Mouse (Mus musculus): Measurements from ENCODE around the gene Olfr1126. TPM values are rescaled to one million over a fixed set of nuclear protein-coding genes. Genes with fewer than 3 reads are reported as not detected.
"Not testable (repeated sequence)": the region's sequence is repeated elsewhere in the genome, so short reads cannot be mapped to it uniquely, and the experiment has no call there.

Gene Olfr1126
- polyA plus RNA-seq (2017; shearing (Covaris generic)) = not detected

DNA sequence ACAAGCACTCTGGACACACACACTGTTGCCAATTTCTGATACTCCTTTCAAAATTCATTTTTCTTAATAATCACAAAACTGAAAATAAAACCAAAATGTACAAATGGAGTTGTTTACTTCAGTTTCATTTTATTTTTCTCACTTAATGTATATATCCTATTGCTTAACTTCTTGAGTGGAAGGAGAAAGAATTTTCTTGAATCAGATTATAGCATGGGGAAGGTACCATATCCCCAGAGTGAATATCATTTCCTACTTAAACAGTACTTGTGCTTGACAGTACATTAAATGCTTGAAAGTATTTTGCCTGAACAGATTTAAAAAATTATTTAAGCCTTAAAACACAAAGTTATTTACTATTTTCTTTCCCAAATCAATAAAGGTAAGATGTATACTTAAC is at the start of gene Olfr1126:
Gene Olfr1126 (plus strand): TSS at position 301 of the 400 bp plus-strand sequence.
- no peak for ATAC-seq

DNA sequence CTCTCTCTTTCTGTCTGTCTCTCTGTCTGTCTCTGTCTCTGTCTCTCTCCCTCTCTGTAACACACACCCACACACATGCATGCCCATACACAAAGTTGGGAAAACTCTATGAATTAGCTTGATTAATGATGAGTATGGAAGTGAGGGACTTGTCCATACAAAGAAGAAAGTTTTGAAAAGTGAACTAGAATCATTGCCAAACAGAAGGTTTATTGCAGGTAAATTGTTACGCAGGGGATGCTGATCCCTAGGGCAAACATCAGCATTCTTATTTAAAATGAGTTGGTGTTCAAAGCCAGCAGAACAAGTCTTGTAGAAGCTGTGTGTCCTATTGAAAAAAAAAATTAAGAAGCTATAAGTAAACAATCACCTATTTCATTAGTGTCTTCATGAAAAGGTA is 37.4 kb upstream of the Olfr1126 start, which contains the start of gene Olfr1123:
Gene Olfr1123 (plus strand): TSS at position 301 of the 400 bp plus-strand sequence.
- ATAC-seq = no peak

DNA sequence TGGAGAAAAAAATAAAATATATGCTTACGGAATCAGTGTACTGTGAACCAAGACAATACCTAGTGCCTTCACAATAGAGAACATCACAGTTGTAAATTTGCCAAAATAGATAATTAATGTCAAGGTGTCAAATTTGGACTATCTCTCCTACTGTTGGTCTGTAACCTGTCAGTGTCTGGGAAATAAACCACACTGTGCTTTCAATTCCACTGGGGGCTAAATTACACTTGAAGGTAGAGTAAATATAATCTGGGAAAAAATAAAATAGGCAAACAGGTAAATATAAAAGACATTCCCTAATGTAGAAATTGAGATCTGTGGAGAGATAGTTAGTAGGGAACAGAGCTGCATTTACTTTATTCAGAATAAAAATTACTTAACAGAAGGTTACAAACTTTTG is 23.8 kb upstream of the Olfr1126 start, which contains the start of gene Olfr1124:
Gene Olfr1124 (plus strand): TSS at position 301 of the 400 bp plus-strand sequence.
- ATAC-seq = no peak

DNA sequence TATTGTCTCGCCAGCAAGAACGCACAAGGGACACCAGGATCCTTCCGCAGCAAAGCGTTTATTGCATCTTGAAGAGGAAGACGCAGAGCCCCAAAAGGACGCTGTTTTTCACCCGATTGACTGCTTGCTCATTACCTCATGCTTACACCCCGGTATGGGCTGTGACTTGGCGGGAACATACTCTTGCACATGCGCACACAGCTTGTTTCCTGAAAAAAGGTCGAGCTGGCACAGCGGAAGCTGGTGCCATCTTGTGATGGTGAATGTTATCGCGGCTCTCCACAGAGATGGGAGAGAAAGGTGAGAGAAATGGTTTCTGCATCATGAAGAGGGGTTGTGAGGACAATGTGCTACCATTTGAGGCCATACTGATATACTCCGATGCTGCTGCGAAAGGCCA is 16.0 kb upstream of the Olfr1126 start:
- ATAC-seq = no peak

DNA sequence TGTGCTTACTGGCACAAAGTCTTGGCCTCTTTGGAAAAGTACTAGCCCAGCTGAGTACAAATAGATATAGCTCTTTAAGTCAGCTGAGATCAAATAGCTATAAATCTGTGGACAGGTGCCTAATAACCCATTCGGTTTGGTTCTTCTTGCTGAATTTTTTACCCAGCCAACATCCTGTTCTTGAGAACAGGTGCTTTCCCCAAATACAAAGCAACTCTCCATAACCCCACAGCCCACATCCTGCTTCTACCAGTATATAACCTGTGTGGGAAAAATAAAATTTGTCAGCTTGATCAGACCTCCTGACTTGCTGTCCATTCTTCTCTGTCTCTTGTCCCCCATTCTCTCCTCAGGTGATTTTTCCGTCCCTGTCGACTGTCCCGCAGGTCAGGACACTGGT is 8.0 kb downstream of the Olfr1126 start:
- peak; percentile 28 for ATAC-seq

DNA sequence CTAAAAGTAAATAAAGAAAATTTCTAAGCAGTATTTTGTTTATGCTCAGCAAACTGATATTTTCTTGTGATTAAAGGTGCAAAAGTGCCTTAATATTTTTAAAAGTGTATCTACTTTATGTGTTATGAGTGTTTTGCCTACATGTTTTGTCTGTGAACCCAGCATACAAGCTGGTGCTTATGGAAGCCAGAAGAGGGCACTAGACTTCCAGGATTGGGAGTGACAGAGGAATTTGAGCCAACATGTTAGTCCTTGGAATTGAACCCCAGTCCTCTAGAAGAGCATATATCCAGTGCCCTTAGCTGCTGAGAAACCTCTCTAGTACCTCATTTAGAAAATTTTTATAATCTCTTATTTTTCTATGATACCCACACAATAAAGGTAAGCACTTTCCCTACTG is 26.4 kb downstream of the Olfr1126 start:
- ATAC-seq = no peak

DNA sequence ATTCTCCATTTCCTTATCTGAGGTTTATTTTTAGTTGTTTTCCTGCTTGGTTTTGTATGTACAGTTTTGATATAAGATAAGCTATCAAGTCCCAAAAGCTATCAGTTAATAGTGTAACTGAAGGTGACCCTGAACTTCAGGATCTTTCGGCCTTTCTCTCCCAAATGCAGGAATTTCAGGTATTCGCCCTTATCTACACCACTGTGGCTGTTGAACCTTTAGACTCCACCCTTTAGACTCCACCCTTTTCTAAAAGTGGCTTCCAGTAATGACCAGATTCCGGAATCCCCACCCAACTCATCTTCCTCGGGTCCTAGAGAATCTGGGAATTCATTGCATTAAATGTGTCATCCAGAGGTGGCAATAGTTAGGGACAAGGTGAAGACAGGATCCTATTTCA is 27.4 kb downstream of the Olfr1126 start:
- no peak for ATAC-seq

DNA sequence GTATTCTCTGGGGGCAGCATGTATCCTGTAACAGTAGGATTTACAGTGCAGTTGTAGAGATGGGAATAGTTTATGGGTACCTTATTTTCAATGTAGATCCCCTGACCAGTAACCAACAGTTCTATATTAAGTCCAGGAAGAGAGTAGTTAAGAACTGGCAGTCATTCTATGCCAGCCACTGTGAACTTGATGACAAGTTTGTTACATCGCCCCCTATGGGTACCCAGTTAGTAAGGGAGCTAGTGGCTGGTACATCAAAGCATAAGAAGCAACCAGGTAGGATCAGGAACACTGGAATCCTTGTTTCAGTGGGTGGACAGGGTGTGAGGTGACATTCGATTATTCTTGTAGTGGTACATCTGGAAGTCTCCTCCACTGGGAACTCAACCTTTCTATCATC is 28.5 kb downstream of the Olfr1126 start:
- no peak for ATAC-seq

DNA sequence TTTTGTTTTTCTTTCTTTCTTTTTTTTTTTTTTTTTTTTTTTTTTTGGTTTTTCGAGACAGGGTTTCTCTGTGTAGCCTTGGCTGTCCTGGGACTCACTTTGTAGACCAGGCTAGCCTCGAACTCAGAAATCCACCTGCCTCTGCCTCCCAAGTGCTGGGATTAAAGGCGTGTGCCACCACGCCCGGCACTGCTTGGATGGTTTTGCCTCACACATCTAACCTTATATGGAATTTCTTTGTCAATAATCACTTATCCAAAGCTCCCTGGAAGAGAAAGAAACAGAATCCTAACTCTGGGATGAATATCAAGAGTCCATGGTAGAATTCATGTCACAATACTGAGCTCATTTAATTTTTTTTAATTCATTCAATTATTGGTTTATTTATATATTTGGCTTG is 43.2 kb downstream of the Olfr1126 start, which contains the start of gene Pramel7:
Gene Pramel7 (minus strand): TSS at position 101 of the 400 bp plus-strand sequence.
- not testable (repeated sequence) for ATAC-seq

DNA sequence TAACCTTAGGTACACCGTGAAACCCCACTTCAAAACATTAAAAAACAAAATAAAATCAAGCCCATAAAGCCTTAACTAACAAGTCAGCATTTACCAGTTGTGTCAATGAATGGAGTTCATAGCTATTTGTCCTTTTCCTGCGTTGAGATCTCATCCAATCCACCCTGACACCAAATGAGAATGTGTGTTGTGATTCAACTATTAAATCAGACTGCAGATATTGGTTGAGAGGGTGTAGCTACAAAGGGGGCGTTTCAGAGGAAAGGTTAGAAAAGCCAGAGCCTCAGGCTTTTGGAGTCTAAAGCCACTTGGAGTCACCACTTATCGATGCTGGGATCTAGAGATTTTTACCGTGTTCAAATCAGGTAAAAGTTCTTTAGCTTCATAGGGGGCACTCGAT is 52.5 kb downstream of the Olfr1126 start, which contains the start of gene Pramel6:
Gene Pramel6 (plus strand): TSS at position 301 of the 400 bp plus-strand sequence.
- no peak for ATAC-seq

Other genes with a start within 250 kb of the Olfr1126 start
- not detected for gene Olfr1113, start 245.0 kb upstream of the Olfr1126 start, polyA plus RNA-seq (2017; shearing (Covaris generic))
- not detected for gene Olfr1115, start 205.9 kb upstream of the Olfr1126 start, polyA plus RNA-seq (2017; shearing (Covaris generic))
- under 1 TPM in 1 of 2 experiments, not detected in 1; 0.07 TPM for gene Olfr1116, start 186.4 kb upstream of the Olfr1126 start, polyA plus RNA-seq (2017; shearing (Covaris generic))
- gene Olfr1118, start 146.4 kb upstream of the Olfr1126 start, polyA plus RNA-seq (2017; shearing (Covaris generic)) = not detected
- gene Olfr1120, start 99.1 kb upstream of the Olfr1126 start, polyA plus RNA-seq (2017; shearing (Covaris generic)) = not detected
- not detected for gene Olfr1121, start 84.1 kb upstream of the Olfr1126 start, polyA plus RNA-seq (2017; shearing (Covaris generic))
- gene Olfr1122, start 68.1 kb upstream of the Olfr1126 start, polyA plus RNA-seq (2017; shearing (Covaris generic)) = not detected
- gene Olfr1123, start 37.3 kb upstream of the Olfr1126 start, polyA plus RNA-seq (2017; shearing (Covaris generic)) = not detected
- gene Olfr1124, start 23.7 kb upstream of the Olfr1126 start, polyA plus RNA-seq (2017; shearing (Covaris generic)) = 1 to 10 TPM in 1 of 2 experiments, not detected in 1; 1.8 TPM
- gene Pramel7, start 43.1 kb downstream of the Olfr1126 start, polyA plus RNA-seq (2017; shearing (Covaris generic)) = not detected
- gene Pramel6, start 52.6 kb downstream of the Olfr1126 start, polyA plus RNA-seq (2017; shearing (Covaris generic)) = not detected
- gene Olfr153, start 77.8 kb downstream of the Olfr1126 start, polyA plus RNA-seq (2017; shearing (Covaris generic)) = not detected
- under 1 TPM in 1 of 2 experiments, not detected in 1; 0.36 TPM for gene Olfr1128, start 91.6 kb downstream of the Olfr1126 start, polyA plus RNA-seq (2017; shearing (Covaris generic))
- not detected for gene Olfr1129, start 119.9 kb downstream of the Olfr1126 start, polyA plus RNA-seq (2017; shearing (Covaris generic))
- gene Olfr1130, start 152.2 kb downstream of the Olfr1126 start, polyA plus RNA-seq (2017; shearing (Covaris generic)) = not detected
- gene Olfr1131, start 173.1 kb downstream of the Olfr1126 start, polyA plus RNA-seq (2017; shearing (Covaris generic)) = not detected
- gene Olfr1132, start 183.6 kb downstream of the Olfr1126 start, polyA plus RNA-seq (2017; shearing (Covaris generic)) = not detected
- gene Olfr1133, start 193.4 kb downstream of the Olfr1126 start, polyA plus RNA-seq (2017; shearing (Covaris generic)) = not detected
- not detected for gene Olfr1134, start 204.5 kb downstream of the Olfr1126 start, polyA plus RNA-seq (2017; shearing (Covaris generic))
- gene Olfr1135, start 219.7 kb downstream of the Olfr1126 start, polyA plus RNA-seq (2017; shearing (Covaris generic)) = not detected
- not detected for gene Olfr1136, start 240.0 kb downstream of the Olfr1126 start, polyA plus RNA-seq (2017; shearing (Covaris generic))

Data from activated CD4-positive, CD25-positive, alpha-beta regulatory T cell, adult 4 months (primary cell).